Mouse (Mus musculus): Measurements from ENCODE around the gene Atp5d.

DNA sequence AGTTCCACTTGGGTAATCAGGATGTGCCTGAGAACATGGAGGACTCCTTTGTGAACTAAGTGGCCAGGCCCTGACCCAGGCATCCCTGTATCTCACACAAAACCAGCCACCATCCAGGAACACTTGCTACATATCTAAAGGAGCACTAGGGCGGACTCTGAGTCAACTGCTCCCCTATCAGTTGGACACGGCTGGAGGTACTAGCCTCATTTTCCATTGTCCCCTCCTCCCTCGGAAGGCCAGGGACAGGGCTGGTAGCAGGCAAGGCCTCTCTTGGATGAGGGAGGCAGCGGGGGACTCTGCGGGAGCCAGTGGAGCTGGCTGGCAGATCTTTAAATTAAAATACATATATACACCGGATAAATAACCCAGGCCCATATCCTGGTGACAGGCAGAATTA, 55.5 kb downstream of the Atp5d start:
- TF ChIP-seq CTCF (IDR thresholded peaks at IDR 0.05; ENCODE audit: borderline replicate concordance, insufficient read depth, low read depth, low read length) (no peak), POLR2A (IDR thresholded peaks at IDR 0.05; ENCODE audit: borderline replicate concordance, insufficient read depth, low read length) (no peak)

Data from cerebellum, adult 2 months (tissue).